Mouse (Mus musculus): ENCODE results near the gene Acap3.
A peak's percentile ranks its signal among the peaks of the same experiment; 100 is the strongest.

Gene Acap3

DNA sequence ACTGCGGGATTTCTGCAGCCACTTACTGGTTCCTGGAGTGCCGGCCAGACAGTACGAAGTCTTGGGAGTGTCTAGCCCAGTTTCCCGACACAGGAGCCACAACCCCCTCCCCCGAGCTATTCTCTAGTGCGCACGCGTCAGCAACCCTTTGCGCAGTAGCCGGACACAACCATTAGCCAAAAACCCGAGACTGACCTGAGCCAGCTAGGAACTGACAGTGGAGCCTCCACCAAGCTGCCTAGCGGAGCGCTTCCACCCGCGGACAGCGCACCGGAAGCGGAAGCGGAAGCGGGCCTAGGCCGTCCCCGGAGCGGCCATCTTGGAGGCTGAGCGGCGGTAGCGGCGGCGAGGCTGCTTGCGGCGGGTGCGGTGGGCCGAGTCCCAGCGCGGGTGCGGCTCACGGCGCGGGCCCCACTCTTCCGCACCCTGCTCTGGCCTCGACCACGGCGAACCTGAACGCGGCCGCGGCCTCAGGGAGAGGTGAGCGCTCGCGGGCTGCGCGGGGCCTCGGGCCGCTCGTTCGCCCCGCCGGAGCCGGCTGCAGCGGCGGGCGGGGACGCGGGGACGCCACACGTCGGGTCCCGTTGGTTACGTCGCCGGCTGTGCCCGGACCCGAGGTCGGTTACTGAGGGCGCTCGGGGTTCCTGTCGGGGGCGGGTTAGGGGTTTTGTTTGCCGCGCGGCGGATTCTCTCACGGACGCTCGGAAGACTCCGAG is 52.1 kb downstream of the Acap3 start, which contains the start of gene Ube2j2:
Gene Ube2j2, plus strand, starts transcription at position 298 of the 716 bp plus-strand sequence.
- DNase-seq, result peak; percentile 90 to 92

DNA sequence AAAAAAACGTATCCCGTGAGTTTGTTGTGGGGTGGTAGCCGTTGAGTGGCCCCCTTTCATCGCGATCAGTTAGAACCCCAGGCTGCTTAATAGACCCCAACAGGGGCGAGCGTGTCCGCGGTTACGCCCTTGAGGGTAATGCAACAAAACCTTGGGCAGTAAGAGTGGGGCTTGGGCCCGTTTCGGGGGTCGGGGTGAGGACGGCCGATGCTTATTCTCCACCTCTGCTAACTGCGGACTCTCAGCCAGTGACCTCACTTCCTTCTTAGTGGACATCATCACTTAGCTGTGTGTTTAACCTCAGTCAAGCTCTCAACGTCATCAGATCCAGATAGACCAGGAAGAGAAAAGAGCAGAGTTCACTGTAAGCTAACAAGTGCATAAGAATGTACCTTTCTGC is 52.6 kb downstream of the Acap3 start:
- peak in 1 of 2 experiments; percentile 28 for DNase-seq

DNA sequence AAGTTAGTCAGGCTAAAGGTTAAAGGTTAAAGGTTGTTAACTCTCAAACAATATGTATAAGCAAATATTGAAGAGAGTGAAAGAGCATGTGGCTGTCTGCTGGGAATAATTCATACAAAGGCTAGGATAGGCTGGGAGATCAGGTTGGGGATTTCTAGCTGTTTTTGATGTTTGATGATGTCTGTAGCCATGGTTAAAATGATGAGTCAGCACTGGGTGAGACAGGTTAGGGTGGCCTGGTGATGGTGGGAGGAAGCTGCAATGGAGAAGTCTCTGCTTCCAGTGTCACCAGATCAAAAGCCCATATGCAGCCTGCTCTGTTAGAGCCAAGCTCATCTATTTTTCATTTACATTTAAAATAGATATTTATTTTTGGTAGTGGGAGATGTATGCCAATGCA is 55.5 kb downstream of the Acap3 start:
- no peak for DNase-seq

DNA sequence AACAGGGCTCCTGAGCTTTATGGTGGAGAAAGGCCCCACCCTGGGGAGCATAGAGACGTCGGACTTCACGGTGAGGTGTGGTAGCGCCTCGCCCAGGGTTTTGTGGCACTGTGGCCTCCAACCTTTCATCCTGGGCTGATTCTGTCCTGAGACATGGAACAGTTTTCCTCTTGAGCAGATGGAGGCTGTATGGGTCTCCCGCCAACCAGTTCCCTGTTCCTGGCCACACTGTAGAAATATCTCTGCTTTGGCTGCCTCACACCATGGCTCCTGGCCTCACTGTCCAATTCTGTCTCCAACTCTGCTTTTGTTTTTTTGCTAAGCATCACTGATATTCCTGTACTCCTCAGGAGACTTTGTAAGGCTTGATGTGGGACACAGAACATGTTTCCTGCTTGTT is 63.9 kb downstream of the Acap3 start:
- no peak for DNase-seq
